In genomic region chr7:144861769-144862070, GRCm38 (mm10) we compare ENCODE assay signal across 12 mouse cellular contexts. TPM values are rescaled to one million over a fixed set of nuclear protein-coding genes. Genes with fewer than 3 reads are reported as not detected.
DNase-seq lines count a peak whose midpoint lies in the region; ATAC-seq lines count a peak whose summit lies in the region.
"Had no signal": no experiment of that assay in that cellular context is flagged by ENCODE, and none has a peak within 500 bp of the region (broad histone marks: within the 10 kb centered on the region; RNA-seq: fewer than 3 reads in every experiment).

No protein-coding gene starts in this region.

- H3K27me3 ChIP-seq in kidney, embryonic 16.5 days (ENCODE audit: insufficient read depth, low read length) = peaks cover 76% of the 10 kb centered on the region
- peaks cover 93% of the 10 kb centered on the region for H3K27me3 ChIP-seq in embryonic facial prominence, embryonic 13.5 days
- H3K27me3 ChIP-seq in hindbrain, embryonic 15.5 days = peaks cover 72% of the 10 kb centered on the region
- H3K27me3 ChIP-seq in neural tube, embryonic 11.5 days (ENCODE audit: control insufficient read depth, insufficient read depth, low read length) = peaks cover 62% of the 10 kb centered on the region

- no peaks in the 10 kb centered on the region for H3K9me3 ChIP-seq in kidney, embryonic 16.5 days (ENCODE audit: low read length)
- H3K9me3 ChIP-seq in embryonic facial prominence, embryonic 13.5 days = no peaks in the 10 kb centered on the region
- H3K9me3 ChIP-seq in hindbrain, embryonic 15.5 days = no peaks in the 10 kb centered on the region
- H3K9me3 ChIP-seq in neural tube, embryonic 11.5 days (ENCODE audit: control insufficient read depth, low read length) = no peaks in the 10 kb centered on the region

- H3K4me3 ChIP-seq in kidney, embryonic 16.5 days (ENCODE audit: low read length) = peak overlapping the region; percentile 30
- H3K4me3 ChIP-seq in embryonic facial prominence, embryonic 13.5 days = peak overlapping the region; percentile 30
- H3K4me3 ChIP-seq in hindbrain, embryonic 15.5 days = peak overlapping the region; percentile 17; the same call in 1 of the 2 replicates
- H3K4me3 ChIP-seq in neural tube, embryonic 11.5 days (ENCODE audit: low read depth, low read length) = peak overlapping the region; percentile 17; the same call in 1 of the 2 replicates

- peaks cover 16% of the 10 kb centered on the region for H3K4me1 ChIP-seq in kidney, embryonic 16.5 days (ENCODE audit: insufficient read depth, low read length)
- H3K4me1 ChIP-seq in embryonic facial prominence, embryonic 13.5 days = peaks cover 14% of the 10 kb centered on the region
- peaks cover 14% of the 10 kb centered on the region for H3K4me1 ChIP-seq in hindbrain, embryonic 15.5 days (replicated peaks)
- no peaks in the 10 kb centered on the region; the same call in 1 of the 2 replicates for H3K4me1 ChIP-seq in neural tube, embryonic 11.5 days (ENCODE audit: control insufficient read depth, insufficient read depth, low read length)

- H3K36me3 ChIP-seq in kidney, embryonic 16.5 days (ENCODE audit: insufficient read depth, low read length) = no peaks in the 10 kb centered on the region
- H3K36me3 ChIP-seq in embryonic facial prominence, embryonic 13.5 days = no peaks in the 10 kb centered on the region
- H3K36me3 ChIP-seq in hindbrain, embryonic 15.5 days = no peaks in the 10 kb centered on the region
- no peaks in the 10 kb centered on the region for H3K36me3 ChIP-seq in neural tube, embryonic 11.5 days (ENCODE audit: control insufficient read depth, insufficient read depth, low read length)

- H3K27ac ChIP-seq in kidney, embryonic 16.5 days (ENCODE audit: low read length) = no peak overlapping the region
- H3K27ac ChIP-seq in embryonic facial prominence, embryonic 13.5 days = no peak overlapping the region
- no peak overlapping the region for H3K27ac ChIP-seq in hindbrain, embryonic 15.5 days (replicated peaks)
- no peak overlapping the region for H3K27ac ChIP-seq in neural tube, embryonic 11.5 days (ENCODE audit: low read depth, low read length)
- H3K27ac ChIP-seq: liver, embryonic 14.5 days had no signal

- H3K9ac ChIP-seq in kidney, embryonic 16.5 days (replicated peaks; ENCODE audit: low read length) = no peak overlapping the region
- 0 out of 2 replicates have a peak overlapping the region, but pooled peaks have one; percentile 21 for H3K9ac ChIP-seq in embryonic facial prominence, embryonic 13.5 days
- H3K9ac ChIP-seq in hindbrain, embryonic 15.5 days = no peak overlapping the region
- H3K9ac ChIP-seq in neural tube, embryonic 11.5 days (ENCODE audit: low read length) = no peak overlapping the region
- H3K9ac ChIP-seq: liver, embryonic 14.5 days had no signal

- DNase-seq in kidney, postnatal 25 days = no peak
- DNase-seq in neural tube, embryonic 11.5 days (ENCODE audit: low spot score) = no peak
- no peak for DNase-seq in spleen, postnatal 10 days (ENCODE audit: low spot score in 2 of 2)
- DNase-seq in urinary bladder, postnatal 4 days (ENCODE audit: low spot score in 2 of 2) = no peak
- DNase-seq: gastrocnemius, postnatal 36 days; right cerebral cortex, postnatal 14 days had no signal

- ATAC-seq in kidney, embryonic 16.5 days (ENCODE audit: low FRiP score, low TSS enrichment) = no peak
- ATAC-seq in embryonic facial prominence, embryonic 13.5 days (ENCODE audit: insufficient number of reproducible peaks, insufficient read depth, low FRiP score, low TSS enrichment, low read depth) = no peak
- ATAC-seq in hindbrain, embryonic 15.5 days (ENCODE audit: low FRiP score, low read depth) = no peak
- no peak for ATAC-seq in neural tube, embryonic 11.5 days (ENCODE audit: insufficient read depth, low FRiP score, low TSS enrichment)
- ATAC-seq in activated CD4-positive, CD25-positive, alpha-beta regulatory T cell, adult 4 months = no peak
- ATAC-seq: Patski had no signal

- H3K4me2 ChIP-seq in kidney, embryonic 16.5 days (replicated peaks; ENCODE audit: low read depth, low read length) = peak overlapping the region; percentile 38
- peak overlapping the region; percentile 49 for H3K4me2 ChIP-seq in embryonic facial prominence, embryonic 13.5 days
- peak overlapping the region; percentile 38 for H3K4me2 ChIP-seq in hindbrain, embryonic 15.5 days
- H3K4me2 ChIP-seq in neural tube, embryonic 11.5 days (ENCODE audit: low read depth) = peak overlapping the region; percentile 29; the same call in 1 of the 2 replicates

- WGBS in kidney, embryonic 16.5 days = under 1% methylated on average over 27 of the region's 28 CpGs
- under 1% methylated on average over 28 of the region's 28 CpGs for WGBS in embryonic facial prominence, embryonic 13.5 days
- WGBS in hindbrain, embryonic 15.5 days = under 1% methylated on average over 28 of the region's 28 CpGs
- under 1% methylated on average over 23 of the region's 28 CpGs for WGBS in neural tube, embryonic 11.5 days

RNA-seq across cellular contexts. Expression of gene Fgf4, which starts 14.6 kb away (rescaled TPM):
- 0.05 TPM in 1 of 2 replicates, not detected in the other for polyA plus RNA-seq in kidney, embryonic 16.5 days (2015; fragmentation: Nextera tagmentation; extraction: Ambion mirVana)
- 0.18 TPM in 1 of 2 replicates, not detected in the other for polyA plus RNA-seq in embryonic facial prominence, embryonic 13.5 days (2015; fragmentation: Nextera tagmentation; extraction: Ambion mirVana)
- not detected in 2 replicates for polyA plus RNA-seq in hindbrain, embryonic 15.5 days (2015; fragmentation: Nextera tagmentation; extraction: Ambion mirVana)
- 0.74 and 1.3 TPM in 2 replicates for polyA plus RNA-seq in neural tube, embryonic 11.5 days (2014; fragmentation: Nextera tagmentation; extraction: Ambion mirVana)
- not detected for polyA plus RNA-seq in activated CD4-positive, CD25-positive, alpha-beta regulatory T cell, adult 4 months (2017; shearing (Covaris generic))
- polyA plus RNA-seq: liver, embryonic 14.5 days; Patski had no signal

RNA-seq across cellular contexts. Expression of gene Fgf3, which starts 23.8 kb away (rescaled TPM):
- polyA plus RNA-seq in kidney, embryonic 16.5 days (2015; fragmentation: Nextera tagmentation; extraction: Ambion mirVana) = 0.58 and 0.87 TPM in 2 replicates
- 0.55 and 1.2 TPM in 2 replicates for polyA plus RNA-seq in embryonic facial prominence, embryonic 13.5 days (2015; fragmentation: Nextera tagmentation; extraction: Ambion mirVana)
- 18.4 and 35.8 TPM in 2 replicates for polyA plus RNA-seq in hindbrain, embryonic 15.5 days (2015; fragmentation: Nextera tagmentation; extraction: Ambion mirVana)
- polyA plus RNA-seq in neural tube, embryonic 11.5 days (2014; fragmentation: Nextera tagmentation; extraction: Ambion mirVana) = 0.57 and 0.98 TPM in 2 replicates
- polyA plus RNA-seq in activated CD4-positive, CD25-positive, alpha-beta regulatory T cell, adult 4 months (2017; shearing (Covaris generic)) = not detected
- polyA plus RNA-seq: Patski had no signal

RNA-seq across cellular contexts. Expression of gene Fgf15, which starts 34.6 kb away (rescaled TPM):
- 2.9 and 3.1 TPM in 2 replicates for polyA plus RNA-seq in kidney, embryonic 16.5 days (2015; fragmentation: Nextera tagmentation; extraction: Ambion mirVana)
- polyA plus RNA-seq in embryonic facial prominence, embryonic 13.5 days (2015; fragmentation: Nextera tagmentation; extraction: Ambion mirVana) = 0.80 and 1.3 TPM in 2 replicates
- 25.8 and 43.7 TPM in 2 replicates for polyA plus RNA-seq in hindbrain, embryonic 15.5 days (2015; fragmentation: Nextera tagmentation; extraction: Ambion mirVana)
- polyA plus RNA-seq in neural tube, embryonic 11.5 days (2014; fragmentation: Nextera tagmentation; extraction: Ambion mirVana) = 48.6 and 53.3 TPM in 2 replicates
- not detected for polyA plus RNA-seq in activated CD4-positive, CD25-positive, alpha-beta regulatory T cell, adult 4 months (2017; shearing (Covaris generic))

RNA-seq across cellular contexts. Expression of gene LTO1, which starts 53.2 kb away (rescaled TPM):
- 31.4 and 33.7 TPM in 2 replicates for polyA plus RNA-seq in kidney, embryonic 16.5 days (2015; fragmentation: Nextera tagmentation; extraction: Ambion mirVana)
- 26.2 and 27.1 TPM in 2 replicates for polyA plus RNA-seq in embryonic facial prominence, embryonic 13.5 days (2015; fragmentation: Nextera tagmentation; extraction: Ambion mirVana)
- polyA plus RNA-seq in hindbrain, embryonic 15.5 days (2015; fragmentation: Nextera tagmentation; extraction: Ambion mirVana) = 32.0 and 34.1 TPM in 2 replicates
- polyA plus RNA-seq in neural tube, embryonic 11.5 days (2014; fragmentation: Nextera tagmentation; extraction: Ambion mirVana) = 28.1 and 29.1 TPM in 2 replicates
- 10 to 100 TPM; 34.4 to 34.5 TPM for polyA plus RNA-seq in activated CD4-positive, CD25-positive, alpha-beta regulatory T cell, adult 4 months (2017; shearing (Covaris generic))
